Mouse (Mus musculus) splenic B cell, adult 2 months (primary cell): ENCODE data around the gene Gpc3.

Experiments
- DNase-seq: peaks from one replicate; pipeline ENCODE4 v3.0.0-alpha.2; 2011; ENCODE audit warnings: low read depth, low spot score
- H3K27me3 ChIP-seq: 2 replicates; pipeline ENCODE4 v1.6.1; 2012; ENCODE audit warnings: mild to moderate bottlenecking, low read length, moderate library complexity, mixed read lengths; ENCODE audit not compliant: control insufficient read depth, poor library complexity, insufficient read depth, severe bottlenecking
- H3K36me3 ChIP-seq: 2 replicates; pipeline ENCODE4 v1.6.1; 2012; ENCODE audit warnings: mild to moderate bottlenecking, low read length, moderate library complexity, mixed read lengths; ENCODE audit not compliant: control insufficient read depth, poor library complexity, insufficient read depth, severe bottlenecking

Gene Gpc3

GRCm38 (mm10) chrX:52613328-52614030 is at the start of gene Gpc3:
Gpc3 (minus strand) TSS chrX:52613950.
- H3K27me3 ChIP-seq = no peaks in the 10 kb centered on the region
- DNase-seq = no peak
- H3K36me3 ChIP-seq = no peaks in the 10 kb centered on the region

GRCm38 (mm10) chrX:52651975-52652374 is 38.2 kb upstream of the Gpc3 start:
- DNase-seq = peak; percentile 1

GRCm38 (mm10) chrX:52651472-52651948 is 37.8 kb upstream of the Gpc3 start:
- no peaks in the 10 kb centered on the region for H3K27me3 ChIP-seq
- H3K36me3 ChIP-seq = no peaks in the 10 kb centered on the region
- DNase-seq = peak; percentile 0

More at GRCm38 (mm10) chrX:52651975-52652374, 38.2 kb upstream of the Gpc3 start:
- H3K27me3 ChIP-seq = no peaks in the 10 kb centered on the region
- no peaks in the 10 kb centered on the region for H3K36me3 ChIP-seq

- Histone ChIP-seq H3K36me3 (no peaks in the 10 kb centered on the region), H3K27me3 (no peaks in the 10 kb centered on the region)
- no peak for DNase-seq
Observed at GRCm38 (mm10) chrX:52648910-52649785, 35.4 kb upstream of the Gpc3 start.

- Histone ChIP-seq H3K36me3 (no peaks in the 10 kb centered on the region), H3K27me3 (no peaks in the 10 kb centered on the region)
- no peak for DNase-seq
Observed at GRCm38 (mm10) chrX:52644393-52644792, 30.6 kb upstream of the Gpc3 start.

GRCm38 (mm10) chrX:52643350-52643749 is 29.6 kb upstream of the Gpc3 start:
- Histone ChIP-seq H3K36me3 (no peaks in the 10 kb centered on the region), H3K27me3 (no peaks in the 10 kb centered on the region)
- DNase-seq = no peak

GRCm38 (mm10) chrX:52642126-52642525 is 28.4 kb upstream of the Gpc3 start:
- Histone ChIP-seq H3K27me3 (no peaks in the 10 kb centered on the region), H3K36me3 (no peaks in the 10 kb centered on the region)
- DNase-seq = no peak

GRCm38 (mm10) chrX:52637419-52637818 is 23.7 kb upstream of the Gpc3 start:
- Histone ChIP-seq H3K36me3 (no peaks in the 10 kb centered on the region), H3K27me3 (no peaks in the 10 kb centered on the region)
- DNase-seq = no peak

- H3K36me3 ChIP-seq = no peaks in the 10 kb centered on the region
- no peaks in the 10 kb centered on the region for H3K27me3 ChIP-seq
- DNase-seq = no peak
Observed at GRCm38 (mm10) chrX:52633976-52634375, 20.2 kb upstream of the Gpc3 start.

GRCm38 (mm10) chrX:52632688-52633324 is 19.1 kb upstream of the Gpc3 start:
- no peaks in the 10 kb centered on the region for H3K27me3 ChIP-seq
- DNase-seq = no peak
- no peaks in the 10 kb centered on the region for H3K36me3 ChIP-seq

GRCm38 (mm10) chrX:52626963-52627716 is 13.4 kb upstream of the Gpc3 start:
- Histone ChIP-seq H3K36me3 (no peaks in the 10 kb centered on the region), H3K27me3 (no peaks in the 10 kb centered on the region)
- DNase-seq = no peak

GRCm38 (mm10) chrX:52617813-52618212 is 4.1 kb upstream of the Gpc3 start:
- DNase-seq = no peak
- Histone ChIP-seq H3K36me3 (no peaks in the 10 kb centered on the region), H3K27me3 (no peaks in the 10 kb centered on the region)

GRCm38 (mm10) chrX:52616152-52616551 is 2.4 kb upstream of the Gpc3 start:
- Histone ChIP-seq H3K36me3 (no peaks in the 10 kb centered on the region), H3K27me3 (no peaks in the 10 kb centered on the region)
- no peak for DNase-seq

- Histone ChIP-seq H3K27me3 (no peaks in the 10 kb centered on the region), H3K36me3 (no peaks in the 10 kb centered on the region)
- no peak for DNase-seq
Observed at GRCm38 (mm10) chrX:52614031-52614381, 256 bp upstream of the Gpc3 start.
